Mouse (Mus musculus): Measurements from ENCODE around the gene Nosip. TPM values are rescaled to one million over a fixed set of nuclear protein-coding genes. Genes with fewer than 3 reads are reported as not detected.
"Not testable (repeated sequence)": the region's sequence is repeated elsewhere in the genome, so short reads cannot be mapped to it uniquely, and the experiment has no call there.

Nosip gene
- total RNA-seq, 2 experiments from 2014 or later: 46.3 to 54.2 TPM

- no peak for ATAC-seq (ENCODE audit: poor library complexity, severe bottlenecking)
Observed at GRCm38 (mm10) chr7:45083300-45083890, 21.2 kb downstream of the Nosip start.

- no peak for ATAC-seq (ENCODE audit: poor library complexity, severe bottlenecking)
Observed at GRCm38 (mm10) chr7:45086084-45086483, 23.9 kb downstream of the Nosip start.

DNA sequence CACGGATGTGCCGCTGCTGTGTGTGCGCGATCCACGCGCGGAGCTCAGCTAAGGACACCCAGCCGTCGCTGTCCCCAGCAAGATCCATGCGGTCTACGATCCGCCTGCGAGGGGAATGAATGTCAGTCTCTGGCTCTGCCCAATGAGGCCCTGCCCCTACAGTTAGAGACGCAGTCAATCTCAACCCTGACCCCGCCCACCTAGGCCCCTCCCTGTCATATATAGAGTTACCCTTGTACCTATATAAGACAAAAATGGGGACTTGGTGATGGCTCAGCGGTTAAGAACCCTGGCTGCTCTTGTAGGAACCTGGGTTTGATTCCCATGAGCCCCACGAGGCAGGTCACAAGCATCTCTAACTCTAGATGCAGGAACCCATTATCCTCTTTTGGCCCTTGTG lies 26.4 kb downstream of the Nosip start:
- ATAC-seq (ENCODE audit: poor library complexity, severe bottlenecking): no peak

DNA sequence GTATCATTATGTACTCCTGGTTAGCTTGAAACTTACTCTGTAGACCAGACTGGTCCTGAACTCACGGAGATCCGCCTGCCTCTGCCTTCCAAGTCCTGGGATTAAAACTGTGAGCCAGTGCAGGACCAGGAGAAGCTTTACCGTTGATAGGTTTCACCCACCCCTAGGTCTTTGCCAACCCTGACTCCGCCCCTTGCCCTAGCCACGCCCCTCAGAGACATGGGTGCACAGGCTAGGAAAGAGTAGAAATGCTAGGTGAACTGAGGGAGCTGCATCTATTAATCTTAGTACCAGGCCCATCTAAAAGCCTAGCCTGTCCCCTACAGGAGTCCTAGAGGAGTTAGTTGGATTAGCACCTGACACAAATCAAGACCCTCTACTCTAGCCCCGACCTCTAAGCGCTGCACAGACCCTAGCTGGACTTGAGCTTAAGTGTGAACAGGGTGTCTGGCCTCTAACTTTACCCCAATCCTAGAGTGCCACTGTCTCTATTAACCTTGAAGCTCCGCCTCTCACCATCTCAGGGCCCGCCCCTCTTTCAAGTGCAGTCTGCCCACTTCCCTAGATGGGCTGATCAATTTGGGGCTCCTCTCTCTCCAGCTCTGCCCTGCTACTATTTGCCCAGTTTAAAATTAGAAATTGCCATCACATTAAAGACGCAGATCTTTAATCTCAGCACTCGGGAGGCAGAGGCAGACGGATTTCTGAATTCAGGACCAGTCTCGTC lies 28.2 kb downstream of the Nosip start:
- peak; percentile 59 for ATAC-seq (ENCODE audit: poor library complexity, severe bottlenecking)

DNA sequence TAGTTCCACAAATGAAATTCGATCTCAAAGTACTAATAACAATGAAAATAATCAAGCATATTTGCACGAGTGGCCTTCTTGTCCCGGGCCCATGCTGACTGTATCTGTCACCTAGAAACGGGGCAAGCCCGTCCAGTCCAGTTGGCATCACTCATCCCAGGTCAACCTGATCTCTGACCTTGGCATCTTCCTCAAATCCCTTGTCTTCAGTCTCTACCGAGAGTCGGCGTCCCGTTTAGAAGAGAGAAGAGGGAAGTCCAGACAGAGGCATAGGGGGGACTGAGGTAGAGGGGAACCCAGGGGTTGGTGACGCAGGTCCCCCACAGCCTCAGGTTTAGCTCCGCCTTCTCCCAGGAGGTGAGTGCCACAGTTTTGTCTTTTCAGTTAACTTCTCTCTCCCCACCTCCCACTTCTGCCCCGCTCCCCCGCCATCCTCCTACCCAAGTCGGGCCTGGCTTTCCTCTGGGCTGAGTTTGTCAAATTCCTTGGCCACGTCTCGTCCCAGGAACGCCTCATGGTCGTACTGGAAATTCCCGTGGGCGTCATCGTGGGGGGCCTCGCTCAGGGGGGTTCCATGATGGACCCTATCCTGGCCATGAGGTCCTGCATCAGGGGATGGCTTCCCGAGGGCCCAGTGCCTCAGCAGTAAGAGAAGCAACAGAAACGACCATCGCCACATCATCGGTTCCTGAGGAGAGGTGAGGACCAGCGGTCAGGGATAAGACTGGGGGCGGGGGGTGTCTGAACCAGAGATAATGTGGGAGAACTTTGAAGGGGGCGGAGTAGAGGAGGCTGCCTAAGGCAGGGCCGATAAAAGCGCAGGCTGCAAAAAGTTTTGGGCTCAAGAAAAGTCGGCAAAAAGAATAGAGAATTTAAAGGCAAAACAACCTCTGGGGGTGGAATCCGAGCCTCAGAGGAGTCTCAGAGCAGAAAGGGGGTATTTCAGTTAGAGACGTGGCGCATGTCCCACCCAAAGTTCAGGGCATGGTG lies 29.1 kb downstream of the Nosip start:
- peak; percentile 67 for ATAC-seq (ENCODE audit: poor library complexity, severe bottlenecking)

DNA sequence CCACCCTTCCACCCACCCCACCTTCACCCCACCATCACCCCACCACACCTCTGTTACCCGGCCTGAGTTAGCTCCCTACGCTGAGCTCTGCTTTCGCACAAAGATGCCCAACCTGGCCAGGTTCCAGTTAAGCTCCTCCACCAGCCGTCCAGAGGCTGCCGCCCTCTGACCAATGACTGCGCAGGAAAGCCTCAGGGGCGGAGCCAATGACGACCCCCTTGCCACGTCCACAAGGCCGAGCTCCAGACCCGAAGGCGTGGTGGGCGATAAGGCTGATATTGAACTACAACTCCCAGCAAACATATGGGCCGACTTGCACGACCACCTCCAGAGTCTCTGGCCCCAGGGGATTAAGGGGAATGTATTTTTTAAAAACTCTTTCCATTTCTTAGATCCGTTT lies 29.8 kb downstream of the Nosip start, which contains the start of gene Rcn3:
Gene Rcn3, minus strand, starts transcription at position 174 of the 400 bp plus-strand sequence.
- ATAC-seq (ENCODE audit: poor library complexity, severe bottlenecking): peak; percentile 50

DNA sequence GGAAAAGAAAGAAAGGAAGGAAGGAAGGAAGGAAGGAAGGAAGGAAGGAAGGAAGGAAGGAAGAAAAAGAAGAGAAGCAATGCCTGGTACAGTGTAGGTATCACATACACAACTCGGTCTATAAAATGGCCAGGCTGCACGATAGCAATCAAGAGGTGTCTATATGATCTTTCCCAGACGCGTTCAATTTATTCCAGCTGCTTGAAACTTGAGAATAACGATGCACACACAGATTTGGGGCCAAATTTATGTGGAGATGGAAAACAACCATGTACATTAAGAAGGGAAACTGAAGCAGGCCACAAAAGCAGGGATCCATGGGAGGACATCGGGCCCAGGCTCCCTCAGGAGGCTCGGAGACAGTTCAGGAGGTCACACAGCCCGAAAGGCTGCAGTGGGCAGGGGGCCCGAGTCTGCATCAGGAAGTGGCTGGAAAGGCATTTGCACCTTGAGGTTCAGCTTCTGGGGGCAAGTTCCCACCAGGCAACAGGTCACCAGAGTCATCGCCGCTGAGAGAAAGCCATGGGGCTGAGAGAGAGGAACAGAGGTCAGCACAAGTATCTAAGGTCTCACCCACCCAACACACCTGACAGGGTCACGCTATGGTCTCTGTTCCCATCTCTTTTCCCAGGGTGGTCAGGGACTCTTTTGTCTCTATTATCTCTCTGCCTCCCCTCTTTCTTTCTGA lies 30.7 kb downstream of the Nosip start:
- ATAC-seq (ENCODE audit: poor library complexity, severe bottlenecking): no peak

DNA sequence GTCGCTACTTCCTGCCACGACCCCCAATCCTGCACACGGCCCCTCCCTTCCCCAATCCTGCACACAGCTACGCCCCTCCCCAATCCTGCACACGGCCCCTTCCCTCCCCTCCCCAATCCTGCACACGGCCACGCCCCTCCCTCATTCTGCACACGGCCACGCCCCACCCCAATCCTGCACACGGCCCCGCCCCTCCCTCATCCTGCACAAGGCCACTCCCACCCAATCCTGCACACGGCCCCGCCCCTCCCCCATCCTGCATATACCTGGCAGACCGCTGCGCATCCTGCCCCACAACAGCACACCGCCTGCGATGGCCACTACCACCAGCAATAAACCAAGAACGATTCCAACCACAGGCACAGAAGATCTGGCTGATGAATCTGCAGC lies 31.3 kb downstream of the Nosip start:
- ATAC-seq (ENCODE audit: poor library complexity, severe bottlenecking): no peak

DNA sequence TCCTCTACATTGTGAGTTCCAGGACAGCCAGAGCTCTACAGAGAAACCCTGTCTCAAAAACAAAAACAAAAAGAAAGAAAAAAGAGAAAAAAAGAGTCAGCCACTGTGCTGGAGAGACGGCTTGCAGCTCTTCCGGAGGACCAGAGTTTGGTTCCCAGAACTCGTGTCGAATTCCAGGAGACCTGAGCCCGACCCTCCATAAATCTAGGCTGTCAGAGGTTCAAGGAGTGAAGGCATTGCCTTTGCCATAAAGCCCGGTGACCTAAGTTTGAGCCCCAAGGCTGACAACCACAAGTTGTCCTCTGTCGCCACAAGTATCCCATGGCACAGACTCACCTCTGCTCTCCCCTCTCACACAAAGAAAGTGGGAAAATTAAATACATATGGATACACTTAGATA lies 31.9 kb downstream of the Nosip start:
- no peak for ATAC-seq (ENCODE audit: poor library complexity, severe bottlenecking)

DNA sequence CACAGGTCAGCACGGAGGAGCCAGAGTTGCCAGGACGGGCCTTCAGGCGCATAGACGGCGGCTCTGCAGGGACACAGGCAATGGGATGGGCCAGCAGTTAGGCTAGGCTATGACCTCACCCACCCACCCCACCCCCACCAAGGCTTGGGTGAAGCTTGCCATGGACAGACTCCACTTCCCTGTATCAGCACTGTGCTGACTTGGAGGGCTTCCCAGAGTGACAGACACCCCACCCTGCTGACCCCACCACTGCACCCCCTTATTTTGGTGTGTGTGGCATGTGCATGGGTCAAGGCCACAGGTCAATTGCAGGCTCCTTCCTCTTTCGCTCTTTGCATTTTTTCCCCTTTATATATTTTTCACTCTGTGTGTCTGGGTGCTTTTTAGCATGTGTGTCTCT lies 33.1 kb downstream of the Nosip start:
- no peak for ATAC-seq (ENCODE audit: poor library complexity, severe bottlenecking)

GRCm38 (mm10) chr7:45095965-45096364 lies 33.7 kb downstream of the Nosip start:
- ATAC-seq (ENCODE audit: poor library complexity, severe bottlenecking): not testable (repeated sequence)

DNA sequence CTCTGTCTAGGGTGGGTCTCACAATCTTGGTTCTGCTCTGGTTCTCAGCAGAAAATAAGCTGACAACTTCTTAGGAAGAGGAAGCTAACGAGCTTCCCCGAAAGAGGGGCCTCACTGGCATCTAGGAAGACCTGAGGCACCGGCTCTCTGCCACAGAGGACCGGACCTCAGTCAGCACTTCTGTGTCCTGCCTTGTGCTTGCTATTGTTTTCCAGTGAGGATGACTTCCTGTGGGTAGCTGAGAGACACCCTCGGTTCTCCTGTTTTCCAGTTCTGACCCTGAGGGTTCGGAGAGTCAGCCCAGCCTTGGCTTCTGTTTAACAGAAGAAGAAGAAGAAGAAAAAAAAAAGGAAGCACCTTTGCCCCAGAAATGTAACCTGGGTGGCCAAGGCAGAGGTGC lies 35.2 kb downstream of the Nosip start:
- no peak for ATAC-seq (ENCODE audit: poor library complexity, severe bottlenecking)

DNA sequence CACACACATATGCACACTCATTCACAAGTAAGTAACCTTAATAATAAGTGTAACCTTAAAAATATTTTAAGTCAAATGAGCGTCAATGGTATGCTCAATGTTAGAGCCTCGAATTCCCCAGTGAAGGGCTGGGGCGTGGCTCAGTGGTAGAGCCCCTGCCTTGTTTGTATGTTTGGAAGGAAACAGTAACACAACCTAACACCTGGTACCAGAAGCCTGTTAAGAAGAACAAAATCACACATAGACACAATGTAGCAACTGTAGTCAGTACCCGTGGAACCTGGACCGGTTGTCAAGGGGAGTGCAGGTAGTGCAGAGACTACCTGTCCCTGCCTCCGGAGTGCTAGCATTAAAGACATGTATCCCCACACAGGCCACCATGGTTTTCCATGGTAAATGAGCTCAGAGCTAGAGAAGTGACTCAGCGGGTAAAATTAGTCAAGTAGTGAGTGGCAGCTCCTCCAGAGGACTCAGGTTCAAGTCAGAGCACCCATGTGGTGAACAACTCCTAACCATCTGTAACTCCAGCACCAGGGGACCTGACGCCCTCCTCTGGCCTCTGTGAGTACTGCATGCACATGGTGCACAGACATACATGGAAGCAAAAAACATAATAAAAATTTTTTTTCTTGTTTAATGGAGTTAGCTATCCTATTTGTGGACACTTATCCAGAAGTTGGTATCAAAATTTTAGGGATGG lies 36.5 kb downstream of the Nosip start:
- no peak for ATAC-seq (ENCODE audit: poor library complexity, severe bottlenecking)

DNA sequence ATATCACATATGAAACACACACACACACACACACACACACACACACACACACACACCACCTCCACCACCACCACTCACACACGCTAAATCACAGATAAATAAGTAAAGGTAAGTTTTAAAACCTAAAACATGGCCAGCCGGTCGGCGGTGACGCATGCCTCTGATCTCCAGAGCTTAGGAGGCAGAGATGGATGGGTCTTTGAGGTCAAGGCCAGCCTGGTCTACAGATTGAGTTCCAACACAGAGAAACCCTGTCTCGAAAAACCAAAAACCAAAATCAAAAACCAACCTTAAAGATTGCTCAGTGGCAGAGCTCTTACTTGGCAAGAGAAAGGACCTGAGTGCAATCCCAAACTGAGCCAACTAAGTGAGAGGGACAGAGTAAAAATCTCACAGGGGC lies 37.8 kb downstream of the Nosip start:
- no peak for ATAC-seq (ENCODE audit: poor library complexity, severe bottlenecking)

DNA sequence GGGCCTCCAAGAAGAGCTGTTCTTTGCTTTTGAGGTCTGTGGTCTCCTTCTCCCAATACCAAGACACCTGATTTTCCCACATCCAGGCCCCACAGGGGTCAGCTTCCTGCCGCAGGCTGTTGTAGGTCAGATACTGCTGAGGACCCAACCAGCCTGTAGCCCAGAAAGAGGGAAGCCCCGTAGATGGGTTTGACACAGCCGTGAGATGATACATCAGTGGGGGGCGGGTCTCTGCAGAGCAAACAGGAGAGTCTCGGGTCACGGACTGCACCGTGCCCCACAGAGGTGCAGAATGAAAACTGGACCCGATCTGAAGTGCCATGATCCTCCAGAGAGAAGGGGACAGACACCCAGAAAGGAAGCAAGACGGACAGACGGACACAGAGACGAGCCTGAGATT lies 40.2 kb downstream of the Nosip start:
- ATAC-seq (ENCODE audit: poor library complexity, severe bottlenecking): no peak

- no peak for ATAC-seq (ENCODE audit: poor library complexity, severe bottlenecking)
Observed at GRCm38 (mm10) chr7:45102940-45103585, 40.8 kb downstream of the Nosip start.

- peak; percentile 91 for ATAC-seq (ENCODE audit: poor library complexity, severe bottlenecking)
Observed at GRCm38 (mm10) chr7:45103652-45104180, 41.5 kb downstream of the Nosip start, which contains the start of gene Fcgrt. Gene Fcgrt (minus strand): TSS chr7:45103851.

- ATAC-seq (ENCODE audit: poor library complexity, severe bottlenecking): no peak
Observed at GRCm38 (mm10) chr7:45104941-45105340, 42.7 kb downstream of the Nosip start.

DNA sequence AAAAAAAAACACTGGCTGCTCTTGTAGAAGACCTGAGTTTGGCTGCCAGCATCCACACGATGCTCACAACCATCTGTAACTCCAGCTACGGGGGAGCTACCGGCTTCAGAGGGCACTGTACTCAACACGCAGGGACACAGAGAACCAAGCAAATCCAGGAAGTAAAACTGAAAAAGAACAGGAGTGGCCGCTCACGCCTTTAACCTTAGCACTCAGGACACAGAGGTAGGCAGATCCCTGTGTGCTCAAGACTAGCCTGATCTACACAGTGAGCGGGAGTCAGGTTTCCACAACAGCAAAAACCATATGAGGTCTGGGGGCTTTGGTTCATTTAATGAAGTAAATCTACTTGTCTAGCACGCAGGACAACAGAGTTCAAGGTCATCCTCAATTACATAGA lies 43.3 kb downstream of the Nosip start:
- ATAC-seq (ENCODE audit: poor library complexity, severe bottlenecking): no peak
